Mouse (Mus musculus): ENCODE measurements around the gene Nol8. TPM values are rescaled to one million over a fixed set of nuclear protein-coding genes. Genes with fewer than 3 reads are reported as not detected.

Nol8 gene
- polyA plus RNA-seq (2011; ENCODE audit: insufficient read length, low read depth, missing spikeins): 18.6 and 20.5 TPM in 2 replicates

DNA sequence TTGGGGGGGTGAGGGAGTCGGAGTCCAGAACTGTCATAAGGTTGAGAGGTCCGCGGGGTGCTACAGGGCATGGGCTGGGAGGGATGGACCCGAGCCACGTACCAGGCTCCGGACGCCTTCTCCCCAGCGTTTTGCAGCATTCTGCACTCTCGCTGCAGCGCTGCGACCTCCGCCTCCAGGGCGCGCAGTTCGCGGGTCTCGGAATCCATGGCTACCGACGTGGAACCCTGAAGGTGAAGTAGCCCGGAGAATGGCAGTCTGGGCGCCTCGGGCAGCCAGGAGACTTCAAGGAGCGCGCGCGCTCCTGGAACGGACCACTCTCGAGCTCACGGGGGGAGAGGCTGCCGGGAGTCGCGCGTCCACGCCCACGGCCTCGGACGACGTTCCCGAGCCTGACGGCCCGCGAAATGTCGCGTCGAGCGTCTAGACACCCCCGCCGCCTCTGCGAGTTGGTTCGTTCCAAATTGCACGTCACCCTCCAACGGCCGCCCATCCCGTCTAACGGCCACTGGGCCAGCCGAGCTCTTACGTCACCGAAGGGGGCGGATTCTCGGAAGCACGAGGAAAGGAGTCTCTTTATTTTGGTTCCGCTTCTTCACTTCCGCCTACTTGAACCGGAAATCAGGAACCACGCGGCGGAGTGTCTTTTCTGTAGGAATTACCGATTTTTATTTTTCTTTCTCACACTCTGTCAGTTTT, at the start of gene Nol8, which contains the start of gene Cenpp:
TSS of gene Nol8 (plus strand) at position 598 of the 699 bp plus-strand sequence.
TSS of gene Cenpp (minus strand) at position 305 of the 699 bp plus-strand sequence.
- TF ChIP-seq POLR2A (IDR thresholded peaks at IDR 0.05; ENCODE audit: low read depth, low read length) (peak; percentile 47; the same call in 1 of the 2 replicates), CTCF (IDR thresholded peaks at IDR 0.05; ENCODE audit: borderline replicate concordance, insufficient read depth, low read length) (no peak)
- Histone ChIP-seq H3K27ac (ENCODE audit: insufficient read depth, low read length) (peak within 1 kb of the TSS; percentile 54), H3K4me1 (ENCODE audit: control insufficient read depth, insufficient read depth, low read length) (peaks cover 2% of the 10 kb centered on the region; the same call in 1 of the 2 replicates), H3K4me3 (ENCODE audit: insufficient read depth, low read length) (peak within 1 kb of the TSS; percentile 90)

DNA sequence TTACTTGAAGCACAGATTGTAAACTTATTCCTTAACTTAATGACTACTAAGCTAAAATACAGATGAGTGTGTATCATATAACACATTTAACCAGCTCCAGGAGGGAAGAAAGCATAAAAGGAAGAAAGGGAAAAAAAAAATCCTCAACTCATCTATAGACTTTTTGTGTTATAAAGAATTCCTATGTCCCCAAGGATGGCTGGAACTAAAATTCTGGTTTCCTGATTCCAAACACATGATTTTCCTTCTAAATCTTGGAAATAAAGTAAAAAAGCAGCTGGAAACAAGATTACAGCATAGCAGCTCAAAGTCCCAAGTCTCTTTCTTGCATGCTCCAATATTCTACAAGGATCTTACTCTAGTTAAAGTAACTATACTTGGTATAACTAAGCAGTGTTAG, 49.3 kb upstream of the Nol8 start:
- no peak for TF ChIP-seq CTCF (IDR thresholded peaks at IDR 0.05; ENCODE audit: borderline replicate concordance, insufficient read depth, low read length)
- TF ChIP-seq POLR2A (IDR thresholded peaks at IDR 0.05; ENCODE audit: low read depth, low read length): no peak
- Histone ChIP-seq H3K27ac (ENCODE audit: insufficient read depth, low read length) (no peak overlapping the region), H3K4me3 (ENCODE audit: insufficient read depth, low read length) (no peak overlapping the region), H3K4me1 (ENCODE audit: control insufficient read depth, insufficient read depth, low read length) (no peaks in the 10 kb centered on the region)

DNA sequence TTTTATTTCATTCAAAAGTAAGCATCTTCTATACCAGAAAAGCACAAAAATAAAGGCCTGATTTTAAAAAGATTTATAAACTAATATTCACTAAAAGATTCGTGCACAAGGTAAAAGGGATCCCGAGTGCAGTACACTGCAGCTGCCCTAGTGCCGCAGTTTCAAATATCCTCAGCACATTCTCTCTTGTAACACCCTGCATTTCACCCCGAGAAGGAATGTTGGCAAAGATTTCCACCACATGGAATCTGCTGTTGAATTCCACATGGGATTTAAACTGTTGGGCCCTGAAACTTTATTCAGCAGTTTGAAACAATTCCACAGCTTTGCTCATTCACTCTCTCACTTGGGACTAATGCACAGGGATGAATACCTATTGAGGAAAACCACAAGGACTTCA, 45.2 kb upstream of the Nol8 start, which contains the start of gene Ogn:
TSS of gene Ogn (plus strand) at position 333 of the 400 bp plus-strand sequence.
- peak within 1 kb of the TSS; percentile 92 for H3K27ac ChIP-seq (ENCODE audit: insufficient read depth, low read length)
- H3K4me3 ChIP-seq (ENCODE audit: insufficient read depth, low read length): peak within 1 kb of the TSS; percentile 48
- no peaks in the 10 kb centered on the region for H3K4me1 ChIP-seq (ENCODE audit: control insufficient read depth, insufficient read depth, low read length)
- TF ChIP-seq CTCF (IDR thresholded peaks at IDR 0.05; ENCODE audit: borderline replicate concordance, insufficient read depth, low read length) (no peak), POLR2A (IDR thresholded peaks at IDR 0.05; ENCODE audit: low read depth, low read length) (peak; percentile 35; the same call in 1 of the 2 replicates)

DNA sequence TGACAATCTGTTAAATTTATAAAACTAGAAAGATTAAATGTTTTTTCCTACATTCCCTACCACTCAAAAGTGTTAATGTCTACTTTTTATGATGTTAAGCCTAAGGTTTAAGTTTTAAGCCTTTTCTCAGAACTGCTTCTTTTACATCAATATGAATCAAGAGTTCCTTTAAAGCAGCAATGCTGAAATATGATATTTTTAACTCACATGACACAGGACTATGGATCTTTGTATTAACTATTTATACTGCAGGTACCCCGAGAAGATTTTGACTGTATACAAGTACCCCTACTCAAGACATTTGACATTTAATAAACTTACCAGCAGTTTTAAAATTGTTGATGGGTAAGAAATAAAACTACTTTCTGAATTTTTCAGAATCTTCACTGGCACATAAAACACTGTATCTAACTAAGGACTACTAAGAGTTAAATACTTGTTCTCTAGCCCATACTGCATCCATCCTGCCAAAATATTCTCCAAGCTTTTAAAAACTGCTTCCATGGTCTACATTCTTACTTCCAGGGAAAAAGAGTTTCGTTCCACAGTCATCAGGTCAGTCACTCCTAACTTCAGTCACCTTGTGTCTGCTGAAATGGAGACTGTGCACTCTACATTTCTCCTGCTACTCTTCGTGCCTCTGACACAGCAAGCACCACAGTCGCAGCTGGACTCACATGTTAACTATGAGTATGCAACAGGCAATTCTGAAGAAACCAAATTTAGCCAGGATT, 44.1 kb upstream of the Nol8 start:
- no peaks in the 10 kb centered on the region for H3K4me1 ChIP-seq (ENCODE audit: control insufficient read depth, insufficient read depth, low read length)
- TF ChIP-seq CTCF (IDR thresholded peaks at IDR 0.05; ENCODE audit: borderline replicate concordance, insufficient read depth, low read length) (no peak), POLR2A (IDR thresholded peaks at IDR 0.05; ENCODE audit: low read depth, low read length) (peak; percentile 64)
- peak overlapping the region; percentile 81 for H3K27ac ChIP-seq (ENCODE audit: insufficient read depth, low read length)
- H3K4me3 ChIP-seq (ENCODE audit: insufficient read depth, low read length): peak overlapping the region; percentile 48

DNA sequence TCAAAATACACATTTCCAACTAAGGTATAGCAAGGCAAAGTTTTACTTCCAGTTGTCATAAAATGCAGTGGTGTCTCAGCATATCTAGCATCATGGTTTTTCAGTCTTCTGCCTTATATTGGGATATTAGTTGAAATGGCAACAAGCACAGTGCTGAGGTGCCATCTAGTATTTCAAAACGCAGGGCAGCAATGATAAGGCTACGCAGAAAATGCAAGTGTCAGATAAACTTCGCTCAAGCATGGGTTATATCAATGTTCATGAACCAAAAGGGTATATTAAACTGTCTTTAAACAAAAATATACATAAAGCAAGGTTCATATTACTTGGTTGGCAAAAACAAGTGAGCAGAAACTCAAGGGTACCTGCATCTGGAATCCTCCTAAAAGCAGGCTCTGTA, 35.9 kb upstream of the Nol8 start:
- Histone ChIP-seq H3K4me1 (ENCODE audit: control insufficient read depth, insufficient read depth, low read length) (no peaks in the 10 kb centered on the region), H3K27ac (ENCODE audit: insufficient read depth, low read length) (no peak overlapping the region), H3K4me3 (ENCODE audit: insufficient read depth, low read length) (no peak overlapping the region)
- TF ChIP-seq CTCF (IDR thresholded peaks at IDR 0.05; ENCODE audit: borderline replicate concordance, insufficient read depth, low read length): no peak

DNA sequence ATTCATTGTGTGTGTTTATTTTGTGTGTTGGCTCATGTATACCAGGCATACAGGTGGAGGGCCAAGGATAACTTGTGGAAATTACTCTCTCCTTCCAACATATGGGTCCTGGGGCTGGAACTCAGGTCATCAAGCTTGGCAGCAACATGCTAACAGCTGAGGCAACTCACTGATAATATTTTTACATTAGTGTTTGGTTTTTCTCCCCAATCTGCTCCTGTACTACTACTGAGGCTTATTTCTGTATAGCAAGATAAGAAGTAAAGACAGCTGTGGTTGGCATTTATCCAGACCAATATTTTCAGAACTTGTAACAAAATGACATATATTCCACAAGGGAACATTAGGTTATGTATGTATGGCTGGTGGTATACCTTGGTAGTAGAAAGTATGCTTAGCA, 34.5 kb upstream of the Nol8 start:
- TF ChIP-seq POLR2A (IDR thresholded peaks at IDR 0.05; ENCODE audit: low read depth, low read length) (no peak), CTCF (IDR thresholded peaks at IDR 0.05; ENCODE audit: borderline replicate concordance, insufficient read depth, low read length) (no peak)
- no peak overlapping the region for H3K27ac ChIP-seq (ENCODE audit: insufficient read depth, low read length)
- H3K4me3 ChIP-seq (ENCODE audit: insufficient read depth, low read length): no peak overlapping the region
- H3K4me1 ChIP-seq (ENCODE audit: control insufficient read depth, insufficient read depth, low read length): no peaks in the 10 kb centered on the region; the same call in 1 of the 2 replicates

DNA sequence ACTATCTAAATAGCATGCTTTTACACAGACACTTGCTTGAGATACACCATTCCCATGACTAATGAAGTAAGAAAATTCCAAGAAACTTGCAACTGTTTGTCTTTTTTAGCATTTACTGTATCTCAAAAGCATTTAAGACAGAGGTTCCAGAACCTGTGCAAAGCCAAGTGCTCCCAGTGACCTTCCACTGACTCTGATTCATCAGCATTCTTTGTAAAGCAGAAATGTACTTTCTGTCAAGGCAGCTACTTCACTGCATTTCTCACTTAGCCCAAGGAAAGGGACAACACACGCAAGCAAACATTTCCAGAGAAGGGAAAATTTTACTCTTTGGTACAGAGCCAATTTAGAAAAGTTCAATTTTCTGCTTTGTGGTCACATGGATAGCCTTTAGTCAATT, 29.7 kb upstream of the Nol8 start:
- TF ChIP-seq CTCF (IDR thresholded peaks at IDR 0.05; ENCODE audit: borderline replicate concordance, insufficient read depth, low read length) (no peak), POLR2A (IDR thresholded peaks at IDR 0.05; ENCODE audit: low read depth, low read length) (no peak)
- no peaks in the 10 kb centered on the region; the same call in 1 of the 2 replicates for H3K4me1 ChIP-seq (ENCODE audit: control insufficient read depth, insufficient read depth, low read length)
- H3K27ac ChIP-seq (ENCODE audit: insufficient read depth, low read length): peak overlapping the region; percentile 37; the same call in 1 of the 2 replicates
- H3K4me3 ChIP-seq (ENCODE audit: insufficient read depth, low read length): no peak overlapping the region

DNA sequence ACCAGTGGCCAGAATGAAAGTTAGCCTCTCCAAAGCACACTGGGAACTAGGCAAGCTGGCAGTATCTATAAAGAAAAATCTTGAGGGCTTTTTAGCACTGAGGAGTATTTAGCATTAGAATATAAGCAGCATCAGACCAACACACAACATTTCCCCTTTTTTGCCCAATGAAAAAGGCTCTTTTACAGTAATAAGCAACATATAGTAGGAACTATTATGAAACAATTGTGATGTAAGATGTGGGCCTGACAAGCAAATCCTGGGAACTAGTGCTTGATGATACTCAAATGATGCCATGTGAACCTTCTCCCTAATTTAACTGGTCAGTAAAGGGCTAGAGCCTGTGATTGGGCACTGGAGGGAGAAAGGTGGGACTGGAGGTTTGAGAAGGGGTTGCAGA, 24.7 kb upstream of the Nol8 start:
- TF ChIP-seq CTCF (IDR thresholded peaks at IDR 0.05; ENCODE audit: borderline replicate concordance, insufficient read depth, low read length) (no peak), POLR2A (IDR thresholded peaks at IDR 0.05; ENCODE audit: low read depth, low read length) (no peak)
- H3K4me3 ChIP-seq (ENCODE audit: insufficient read depth, low read length): no peak overlapping the region
- peaks cover 3% of the 10 kb centered on the region; the same call in 1 of the 2 replicates for H3K4me1 ChIP-seq (ENCODE audit: control insufficient read depth, insufficient read depth, low read length)
- H3K27ac ChIP-seq (ENCODE audit: insufficient read depth, low read length): no peak overlapping the region

DNA sequence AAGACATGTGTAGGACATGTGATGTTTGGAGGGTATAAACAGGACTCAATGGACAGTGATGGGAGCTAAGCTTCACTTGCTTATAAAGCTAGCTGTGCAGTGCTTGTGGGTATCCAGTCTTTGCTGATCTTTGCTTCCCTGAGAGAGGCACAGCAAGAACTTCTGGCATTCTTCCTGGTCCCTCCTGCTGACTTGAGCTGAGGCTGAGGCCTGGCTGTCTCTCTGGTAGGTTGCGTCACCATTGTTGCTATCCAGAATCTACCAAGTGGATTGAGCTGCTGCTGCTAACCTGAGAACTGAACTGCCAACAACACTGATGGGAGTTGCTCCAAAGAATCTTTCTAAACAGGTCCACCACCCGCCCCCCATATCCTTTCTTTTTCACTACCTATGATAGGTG, 23.8 kb upstream of the Nol8 start:
- H3K4me3 ChIP-seq (ENCODE audit: insufficient read depth, low read length): no peak overlapping the region
- TF ChIP-seq CTCF (IDR thresholded peaks at IDR 0.05; ENCODE audit: borderline replicate concordance, insufficient read depth, low read length) (no peak), POLR2A (IDR thresholded peaks at IDR 0.05; ENCODE audit: low read depth, low read length) (no peak)
- peaks cover 3% of the 10 kb centered on the region; the same call in 1 of the 2 replicates for H3K4me1 ChIP-seq (ENCODE audit: control insufficient read depth, insufficient read depth, low read length)
- H3K27ac ChIP-seq (ENCODE audit: insufficient read depth, low read length): no peak overlapping the region

DNA sequence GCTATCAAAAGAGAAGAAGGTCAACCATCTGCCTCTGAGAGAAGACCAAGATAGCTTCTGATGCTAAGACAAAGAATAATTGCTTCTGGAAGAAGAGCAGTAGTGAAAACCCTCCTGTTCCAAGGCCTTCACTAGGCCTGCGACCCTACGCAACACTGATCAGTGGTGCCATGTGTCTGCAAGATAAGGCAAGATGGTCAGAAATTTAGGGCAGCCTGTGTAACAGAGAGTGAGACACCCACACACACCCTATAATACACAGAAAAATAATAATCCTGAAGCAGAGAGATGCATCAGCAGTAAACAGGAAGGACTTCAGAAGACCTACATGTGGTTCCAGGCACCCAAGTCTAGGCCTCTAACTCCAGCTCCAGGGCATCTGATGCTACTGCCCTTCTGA, 12.9 kb upstream of the Nol8 start:
- no peak overlapping the region for H3K27ac ChIP-seq (ENCODE audit: insufficient read depth, low read length)
- TF ChIP-seq POLR2A (IDR thresholded peaks at IDR 0.05; ENCODE audit: low read depth, low read length) (no peak), CTCF (IDR thresholded peaks at IDR 0.05; ENCODE audit: borderline replicate concordance, insufficient read depth, low read length) (no peak)
- H3K4me1 ChIP-seq (ENCODE audit: control insufficient read depth, insufficient read depth, low read length): peaks cover 8% of the 10 kb centered on the region
- no peak overlapping the region for H3K4me3 ChIP-seq (ENCODE audit: insufficient read depth, low read length)

Measured in embryonic fibroblast, embryonic 13.5 days (primary cell).